Mouse (Mus musculus): Measurements from ENCODE around the gene Gm17949.

Gene Gm17949

GRCm38 (mm10) chr17:56990115-56990746, 21.0 kb upstream of the Gm17949 start, which contains the start of gene Clpp:
TSS of gene Clpp (plus strand) at chr17:56990305.
- in situ Hi-C loops (cut with MboI, MseI) = no loop called here

GRCm38 (mm10) chr17:56990966-56991365, 20.3 kb upstream of the Gm17949 start:
- in situ Hi-C loops (cut with MboI, MseI) = no loop called here

- in situ Hi-C loops (cut with MboI, MseI) = loop anchor here (5.0 kb wide), 1 partner anchor 252 kb away; the partner anchor contains the start of genes Gpr108 and Trip10
These were observed 16.2 kb upstream of the Gm17949 start for GRCm38 (mm10) chr17:56995046-56995445.

- in situ Hi-C loops (cut with MboI, MseI) = loop anchor here (5.0 kb wide), 1 partner anchor 251 kb away; the partner anchor contains the start of genes Gpr108 and Trip10
These were observed 14.8 kb upstream of the Gm17949 start for GRCm38 (mm10) chr17:56996506-56996905.

GRCm38 (mm10) chr17:56997029-56997667, 14.1 kb upstream of the Gm17949 start, which contains the start of gene Alkbh7:
TSS of gene Alkbh7 (plus strand) at chr17:56997339.
- in situ Hi-C loops (cut with MboI, MseI) = loop anchor here (5.0 kb wide), 1 partner anchor 250 kb away; the partner anchor contains the start of genes Gpr108 and Trip10

GRCm38 (mm10) chr17:56999414-56999813, 11.9 kb upstream of the Gm17949 start:
- in situ Hi-C loops (cut with MboI, MseI) = loop anchor here (5.0 kb wide), 1 partner anchor 248 kb away; the partner anchor contains the start of genes Gpr108 and Trip10

GRCm38 (mm10) chr17:56999968-57000609, 11.2 kb upstream of the Gm17949 start, which contains the start of gene Pspn:
TSS of gene Pspn (minus strand) at chr17:57000018.
- in situ Hi-C loops (cut with MboI, MseI) = loop anchor here (5.0 kb wide), 1 partner anchor 247 kb away; the partner anchor contains the start of genes Gpr108 and Trip10

- in situ Hi-C loops (cut with MboI, MseI) = no loop called here
These were observed 10.0 kb upstream of the Gm17949 start for GRCm38 (mm10) chr17:57001228-57001627.

GRCm38 (mm10) chr17:57003994-57004393, 7.3 kb upstream of the Gm17949 start:
- in situ Hi-C loops (cut with MboI, MseI) = no loop called here

GRCm38 (mm10) chr17:57007137-57007905, 3.9 kb upstream of the Gm17949 start:
- in situ Hi-C loops (cut with MboI, MseI) = no loop called here

- in situ Hi-C loops (cut with MboI, MseI) = no loop called here
These were observed 396 bp upstream of the Gm17949 start for GRCm38 (mm10) chr17:57010911-57011235.

- in situ Hi-C loops (cut with MboI, MseI) = no loop called here
These were observed 1.1 kb downstream of the Gm17949 start for GRCm38 (mm10) chr17:57012245-57012795.

- in situ Hi-C loops (cut with MboI, MseI) = no loop called here
These were observed 8.4 kb downstream of the Gm17949 start for GRCm38 (mm10) chr17:57019693-57020092.

GRCm38 (mm10) chr17:57020960-57021359, 9.7 kb downstream of the Gm17949 start:
- in situ Hi-C loops (cut with MboI, MseI) = no loop called here

GRCm38 (mm10) chr17:57027471-57027870, 16.2 kb downstream of the Gm17949 start:
- in situ Hi-C loops (cut with MboI, MseI) = no loop called here

GRCm38 (mm10) chr17:57029691-57030090, 18.4 kb downstream of the Gm17949 start:
- in situ Hi-C loops (cut with MboI, MseI) = no loop called here

- in situ Hi-C loops (cut with MboI, MseI) = no loop called here
These were observed 19.8 kb downstream of the Gm17949 start, which contains the start of gene Khsrp for GRCm38 (mm10) chr17:57030931-57031660. TSS of gene Khsrp (minus strand) at chr17:57031522.

GRCm38 (mm10) chr17:57031661-57032420, 20.6 kb downstream of the Gm17949 start:
- in situ Hi-C loops (cut with MboI, MseI) = no loop called here

- in situ Hi-C loops (cut with MboI, MseI) = no loop called here
These were observed 21.6 kb downstream of the Gm17949 start for GRCm38 (mm10) chr17:57032854-57033253.

GRCm38 (mm10) chr17:57038978-57039377, 27.7 kb downstream of the Gm17949 start:
- in situ Hi-C loops (cut with MboI, MseI) = no loop called here

Measured in regulatory T cell (primary cell).